27 mouse cellular contexts compared by ENCODE assay signal in genomic region chr12:84911640-84912039, GRCm38 (mm10). TPM values are rescaled to one million over a fixed set of nuclear protein-coding genes. Genes with fewer than 3 reads are reported as not detected.
DNase-seq lines count a peak whose midpoint lies in the region; ATAC-seq and TF ChIP-seq lines count a peak whose summit lies in the region.
"Had no signal": no experiment of that assay in that cellular context is flagged by ENCODE, and none has a peak within 500 bp of the region (broad histone marks: within the 10 kb centered on the region; RNA-seq: fewer than 3 reads in every experiment).

No protein-coding gene starts in this region.

- 59% methylated on average over 2 of the region's 2 CpGs for WGBS in forebrain, embryonic 10.5 days
- 25% methylated on average over 2 of the region's 2 CpGs for WGBS in forebrain, postnatal 0 days
- 24% methylated on average over 2 of the region's 2 CpGs for WGBS in forebrain, embryonic 12.5 days
- WGBS in forebrain, embryonic 15.5 days, result 28% methylated on average over 2 of the region's 2 CpGs
- WGBS in lung, adult 2 months, result 93% methylated on average over 2 of the region's 2 CpGs

- no peak for TF ChIP-seq CTCF in forebrain, postnatal 0 days (IDR thresholded peaks at IDR 0.05; ENCODE audit: low read depth)
- TF ChIP-seq CTCF in lung, adult 2 months (IDR thresholded peaks at IDR 0.05; ENCODE audit: insufficient read depth, low read length), result no peak

- H3K36me3 ChIP-seq in forebrain, embryonic 10.5 days (replicated peaks), result peaks cover 3% of the 10 kb centered on the region; the same call in 1 of the 2 replicates
- peaks cover 11% of the 10 kb centered on the region for H3K36me3 ChIP-seq in forebrain, postnatal 0 days (ENCODE audit: insufficient read depth)
- no peaks in the 10 kb centered on the region for H3K36me3 ChIP-seq in forebrain, embryonic 12.5 days (replicated peaks)
- H3K36me3 ChIP-seq in forebrain, embryonic 15.5 days, result no peaks in the 10 kb centered on the region

- ATAC-seq in forebrain, postnatal 0 days, result no peak
- peak; percentile 49; the same call in 1 of the 2 replicates for ATAC-seq in forebrain, embryonic 12.5 days (ENCODE audit: low FRiP score)
- no peak for ATAC-seq in forebrain, embryonic 15.5 days (replicated peaks)
- ATAC-seq: intestine, postnatal 0 days had no signal

- no peak for TF ChIP-seq POLR2A in lung, adult 2 months (IDR thresholded peaks at IDR 0.05; ENCODE audit: borderline replicate concordance, extremely low read depth, low read depth, low read length)

- H3K27me3 ChIP-seq in forebrain, embryonic 10.5 days (ENCODE audit: poor library complexity, severe bottlenecking), result no peaks in the 10 kb centered on the region
- no peaks in the 10 kb centered on the region for H3K27me3 ChIP-seq in forebrain, postnatal 0 days (ENCODE audit: insufficient read depth, low read length)
- H3K27me3 ChIP-seq in forebrain, embryonic 12.5 days, result no peaks in the 10 kb centered on the region
- H3K27me3 ChIP-seq in forebrain, embryonic 15.5 days, result no peaks in the 10 kb centered on the region
- H3K27me3 ChIP-seq: CH12.LX; heart, embryonic 13.5 days; hindbrain, embryonic 12.5 days; hindbrain, embryonic 15.5 days had no signal

- no peak for DNase-seq in forebrain, embryonic 10.5 days (ENCODE audit: extremely low spot score, low spot score)
- no peak for DNase-seq in forebrain, postnatal 0 days
- DNase-seq in retina, postnatal 1 day, result peak; percentile 19
- no peak for DNase-seq in lung, adult 2 months
- no peak for DNase-seq in spleen, adult 12 weeks (ENCODE audit: low spot score)
- DNase-seq in urinary bladder, postnatal 36 days (ENCODE audit: low spot score in 2 of 2), result no peak
- DNase-seq: adrenal gland, adult 2 months; adrenal gland, postnatal 14 days; B cell, adult 2 months; cerebellum, adult 11-12 months; cerebellum, adult 9-10 months; cerebellum, postnatal 14 days; gastrocnemius, postnatal 25 days; heart, adult 2 months; heart, postnatal 14 days; kidney, adult 2 months had no signal

- no peak overlapping the region for H3K9ac ChIP-seq in forebrain, postnatal 0 days
- H3K9ac ChIP-seq in forebrain, embryonic 12.5 days, result no peak overlapping the region
- no peak overlapping the region for H3K9ac ChIP-seq in forebrain, embryonic 15.5 days (replicated peaks)
- H3K9ac ChIP-seq: heart, embryonic 13.5 days; hindbrain, embryonic 12.5 days; hindbrain, embryonic 15.5 days had no signal

- H3K4me1 ChIP-seq in forebrain, embryonic 10.5 days, result peaks cover 42% of the 10 kb centered on the region
- H3K4me1 ChIP-seq in forebrain, postnatal 0 days (ENCODE audit: insufficient read depth), result no peaks in the 10 kb centered on the region
- peaks cover 16% of the 10 kb centered on the region for H3K4me1 ChIP-seq in forebrain, embryonic 12.5 days
- H3K4me1 ChIP-seq in forebrain, embryonic 15.5 days, result 0 out of 2 replicates have a peak, but pooled peaks cover 14% of the 10 kb centered on the region
- H3K4me1 ChIP-seq in lung, adult 2 months (ENCODE audit: control insufficient read depth, insufficient read depth, low read length), result peaks cover 7% of the 10 kb centered on the region; the same call in 1 of the 2 replicates

- H3K27ac ChIP-seq in forebrain, embryonic 10.5 days, result peak overlapping the region; percentile 66
- H3K27ac ChIP-seq in forebrain, postnatal 0 days (ENCODE audit: low read depth, low read length), result no peak overlapping the region
- peak overlapping the region; percentile 43; the same call in 1 of the 2 replicates for H3K27ac ChIP-seq in forebrain, embryonic 12.5 days
- H3K27ac ChIP-seq in forebrain, embryonic 15.5 days (replicated peaks), result peak overlapping the region; percentile 17
- H3K27ac ChIP-seq: heart, adult 2 months; heart, embryonic 10.5 days; heart, embryonic 13.5 days; hindbrain, embryonic 12.5 days; hindbrain, embryonic 15.5 days had no signal

- no peaks in the 10 kb centered on the region; the same call in 1 of the 2 replicates for H3K9me3 ChIP-seq in forebrain, embryonic 10.5 days
- H3K9me3 ChIP-seq in forebrain, postnatal 0 days (ENCODE audit: low read length), result no peaks in the 10 kb centered on the region
- H3K9me3 ChIP-seq in forebrain, embryonic 12.5 days, result no peaks in the 10 kb centered on the region
- H3K9me3 ChIP-seq in forebrain, embryonic 15.5 days, result no peaks in the 10 kb centered on the region
- H3K9me3 ChIP-seq: G1E; heart, embryonic 10.5 days; heart, embryonic 13.5 days; hindbrain, embryonic 12.5 days; hindbrain, embryonic 15.5 days had no signal

- no peak overlapping the region for H3K4me3 ChIP-seq in forebrain, embryonic 10.5 days
- H3K4me3 ChIP-seq in forebrain, postnatal 0 days (ENCODE audit: low read depth, low read length), result no peak overlapping the region
- H3K4me3 ChIP-seq in forebrain, embryonic 12.5 days (replicated peaks), result no peak overlapping the region
- H3K4me3 ChIP-seq in forebrain, embryonic 15.5 days, result no peak overlapping the region
- H3K4me3 ChIP-seq in lung, adult 2 months (replicated peaks; ENCODE audit: extremely low read depth, low read depth, low read length), result no peak overlapping the region
- H3K4me3 ChIP-seq: heart, adult 2 months; heart, embryonic 10.5 days; heart, embryonic 13.5 days; hindbrain, embryonic 12.5 days; hindbrain, embryonic 15.5 days had no signal

- no peak overlapping the region for H3K4me2 ChIP-seq in forebrain, postnatal 0 days (ENCODE audit: low read depth)
- H3K4me2 ChIP-seq in forebrain, embryonic 12.5 days, result no peak overlapping the region
- H3K4me2 ChIP-seq in forebrain, embryonic 15.5 days (replicated peaks), result no peak overlapping the region
- H3K4me2 ChIP-seq: heart, embryonic 13.5 days; hindbrain, embryonic 12.5 days; hindbrain, embryonic 15.5 days had no signal

RNA-seq across cellular contexts. Expression of gene Ltbp2, which starts 35.3 kb away (rescaled TPM):
- polyA plus RNA-seq in forebrain, embryonic 10.5 days (2016; fragmentation: Nextera tagmentation; extraction: Ambion mirVana), result 0.10 TPM in 1 of 2 replicates, not detected in the other
- total RNA-seq in forebrain, postnatal 0 days (2014; rRNA removed), result 0.76 and 1.2 TPM in 2 replicates
- 0.10 and 0.51 TPM in 2 replicates for polyA plus RNA-seq in forebrain, postnatal 0 days (2015; fragmentation: Nextera tagmentation; extraction: Ambion mirVana)
- polyA plus RNA-seq in forebrain, embryonic 12.5 days (2016; fragmentation: Nextera tagmentation; extraction: Ambion mirVana), result 0.19 and 0.35 TPM in 2 replicates
- polyA plus RNA-seq in forebrain, embryonic 15.5 days (2015; fragmentation: Nextera tagmentation; extraction: Ambion mirVana), result 0.15 and 0.33 TPM in 2 replicates
- polyA plus RNA-seq in lung, adult 2 months (2012; rRNA removed), result 91.3 and 96.8 TPM in 2 replicates
- total RNA-seq: common myeloid progenitor, adult 5-6 weeks; hematopoietic stem cell, adult 5-6 weeks had no signal
- polyA plus RNA-seq: G1E had no signal

RNA-seq across cellular contexts. Expression of gene Fcf1, which starts 59.1 kb away (rescaled TPM):
- polyA plus RNA-seq in forebrain, embryonic 10.5 days (2016; fragmentation: Nextera tagmentation; extraction: Ambion mirVana), result 174 and 175 TPM in 2 replicates
- 38.6 and 44.5 TPM in 2 replicates for total RNA-seq in forebrain, postnatal 0 days (2014; rRNA removed)
- polyA plus RNA-seq in forebrain, postnatal 0 days (2015; fragmentation: Nextera tagmentation; extraction: Ambion mirVana), result 92.9 and 112 TPM in 2 replicates
- 132 TPM in 2 replicates for polyA plus RNA-seq in forebrain, embryonic 12.5 days (2016; fragmentation: Nextera tagmentation; extraction: Ambion mirVana)
- 117 and 118 TPM in 2 replicates for polyA plus RNA-seq in forebrain, embryonic 15.5 days (2015; fragmentation: Nextera tagmentation; extraction: Ambion mirVana)
- polyA plus RNA-seq in lung, adult 2 months (2012; rRNA removed), result 18.4 and 34.0 TPM in 2 replicates

RNA-seq across cellular contexts. Expression of gene Arel1, which starts 59.1 kb away (rescaled TPM):
- polyA plus RNA-seq in forebrain, embryonic 10.5 days (2016; fragmentation: Nextera tagmentation; extraction: Ambion mirVana), result 18.5 and 18.7 TPM in 2 replicates
- 81.6 and 96.9 TPM in 2 replicates for total RNA-seq in forebrain, postnatal 0 days (2014; rRNA removed)
- 26.5 and 32.8 TPM in 2 replicates for polyA plus RNA-seq in forebrain, postnatal 0 days (2015; fragmentation: Nextera tagmentation; extraction: Ambion mirVana)
- 27.6 and 27.9 TPM in 2 replicates for polyA plus RNA-seq in forebrain, embryonic 12.5 days (2016; fragmentation: Nextera tagmentation; extraction: Ambion mirVana)
- 34.9 and 35.5 TPM in 2 replicates for polyA plus RNA-seq in forebrain, embryonic 15.5 days (2015; fragmentation: Nextera tagmentation; extraction: Ambion mirVana)
- 22.9 and 26.9 TPM in 2 replicates for polyA plus RNA-seq in lung, adult 2 months (2012; rRNA removed)

Comparison
In these comparisons a context has a peak if more than half of its experiments do, and no peak if none do; other contexts are left out.
1. RNA of gene Ltbp2, which starts 35.3 kb away (polyA plus RNA-seq): 91.3 to 96.8 TPM in lung, adult 2 months; 0.10 to 0.51 TPM in forebrain, postnatal 0 days, 0.19 to 0.35 TPM in forebrain, embryonic 12.5 days, 0.15 to 0.33 TPM in forebrain, embryonic 15.5 days and 0.10 TPM in forebrain, embryonic 10.5 days; every median in the first group is over 10 times any median in the second.